Mouse (Mus musculus) CH12.LX (cell line): Measurements from ENCODE around the gene Cacnb4. TPM values are rescaled to one million over a fixed set of nuclear protein-coding genes. Genes with fewer than 3 reads are reported as not detected.

ENCODE experiments used
- DNase-seq: peaks from one replicate; pipeline ENCODE4 v3.0.0-alpha.2; 2013; ENCODE audit errors: extremely low read depth
- H3K27ac ChIP-seq: 2 replicates; pipeline ENCODE4 v1.5.1; 2012; ENCODE audit warnings: low read depth, mild to moderate bottlenecking, control low read depth, moderate library complexity; ENCODE audit not compliant: insufficient read depth
- H3K27me3 ChIP-seq: replicated peaks from 2 replicates; pipeline ENCODE3; 2012; ENCODE audit warnings: inconsistent platforms
- H3K36me3 ChIP-seq, 2 experiments: replicated peaks in 1 of 2; 2 replicates each; pipeline versions ENCODE3 to v1.6.1; 2012; ENCODE audit warnings: inconsistent platforms in 1 of 2, low read length in 1 of 2, mild to moderate bottlenecking in 1 of 2, mixed read lengths in 1 of 2, moderate library complexity in 1 of 2; ENCODE audit not compliant: control insufficient read depth in 1 of 2, insufficient read depth in 1 of 2
- H3K4me1 ChIP-seq, 2 experiments: 2 replicates each; pipeline ENCODE4 v1.6.1; 2012; ENCODE audit warnings: inconsistent platforms in 1 of 2, moderate library complexity in 1 of 2; ENCODE audit not compliant: insufficient read depth in 2 of 2, control insufficient read depth in 1 of 2
- H3K4me2 ChIP-seq: 2 replicates; pipeline ENCODE4 v1.6.1; 2012; ENCODE audit warnings: low read depth, mild to moderate bottlenecking, control low read depth; ENCODE audit not compliant: poor library complexity, insufficient read depth, severe bottlenecking
- H3K4me3 ChIP-seq, 3 experiments: fragments of 150-350 bp in 1 of 3; sonication (generic) in 1 of 3; replicated peaks in 1 of 3; 2 replicates each; pipeline versions ENCODE3 to v1.5.1; 2011 to 2012; ENCODE audit warnings: low read depth in 2 of 3, low read length in 2 of 3, mild to moderate bottlenecking in 2 of 3, moderate library complexity in 2 of 3, control low read depth in 1 of 3, improper control_type of control experiment in 1 of 3, inconsistent platforms in 1 of 3, mixed read lengths in 1 of 3; ENCODE audit not compliant: poor library complexity in 1 of 3
- H3K79me2 ChIP-seq: replicated peaks from 2 replicates; pipeline ENCODE4 v1.6.1; 2012; ENCODE audit warnings: mild to moderate bottlenecking, moderate library complexity; ENCODE audit not compliant: control insufficient read depth, poor library complexity, insufficient read depth, severe bottlenecking; ENCODE audit errors: extremely low read depth
- H3K9ac ChIP-seq: 2 replicates; pipeline ENCODE4 v1.6.1; 2012; ENCODE audit warnings: low read depth, mild to moderate bottlenecking, control low read depth, moderate library complexity; ENCODE audit not compliant: insufficient read depth
- H3K9me3 ChIP-seq: replicated peaks from 2 replicates; pipeline ENCODE3; 2012; ENCODE audit warnings: low read length, inconsistent platforms, mixed read lengths
- CHD1 ChIP-seq: IDR thresholded peaks from 2 replicates; pipeline ENCODE4 v1.6.1; 2012; ENCODE audit warnings: low read depth, low read length, improper control_type of control experiment, inconsistent platforms
- E2F4 ChIP-seq: IDR thresholded peaks from 2 replicates; pipeline ENCODE4 v1.6.1; 2011; ENCODE audit warnings: low read depth, low read length, improper control_type of control experiment; ENCODE audit not compliant: insufficient replicate concordance
- ELF1 ChIP-seq: IDR thresholded peaks from 2 replicates; pipeline ENCODE4 v1.6.1; 2014; ENCODE audit warnings: low read depth, mild to moderate bottlenecking, inconsistent platforms, low read length, improper control_type of control experiment
- EP300 ChIP-seq: IDR thresholded peaks from 2 replicates; pipeline ENCODE4 v1.6.1; 2011; ENCODE audit warnings: low read length, improper control_type of control experiment
- ETS1 ChIP-seq: conservative IDR thresholded peaks from 2 replicates; pipeline ENCODE4 v1.6.1; 2012; ENCODE audit warnings: low read depth, mild to moderate bottlenecking, inconsistent platforms, low read length, improper control_type of control experiment, moderate library complexity
- GABPA ChIP-seq: IDR thresholded peaks from 2 replicates; pipeline ENCODE4 v1.6.1; 2012; ENCODE audit warnings: low read depth, low read length, improper control_type of control experiment, inconsistent platforms; ENCODE audit not compliant: insufficient replicate concordance
- IRF4 ChIP-seq: IDR thresholded peaks from 2 replicates; pipeline ENCODE4 v1.6.1; 2014; ENCODE audit warnings: low read depth, mild to moderate bottlenecking, inconsistent platforms, low read length, improper control_type of control experiment
- JUN ChIP-seq: IDR thresholded peaks from 2 replicates; pipeline ENCODE4 v1.6.1; 2011; ENCODE audit warnings: low read depth, mild to moderate bottlenecking, low read length, improper control_type of control experiment, moderate library complexity; ENCODE audit not compliant: insufficient read depth
- JUND ChIP-seq: conservative IDR thresholded peaks from 2 replicates; pipeline ENCODE4 v1.6.1; 2011; ENCODE audit warnings: low read depth, low read length, improper control_type of control experiment
- MAFK ChIP-seq: IDR thresholded peaks from 2 replicates; pipeline ENCODE4 v1.6.1; 2011; ENCODE audit warnings: low read length, improper control_type of control experiment; ENCODE audit not compliant: insufficient replicate concordance
- MAX ChIP-seq: IDR thresholded peaks from 2 replicates; pipeline ENCODE4 v1.6.1; 2011; ENCODE audit warnings: low read length, improper control_type of control experiment
- MYC ChIP-seq: IDR thresholded peaks from 2 replicates; pipeline ENCODE4 v1.6.1; 2011; ENCODE audit warnings: low read depth, mild to moderate bottlenecking, improper control_type of control experiment, low read length
- NELFE ChIP-seq: IDR thresholded peaks from 2 replicates; pipeline ENCODE4 v1.6.1; 2011; ENCODE audit warnings: low read depth, low read length, improper control_type of control experiment
- NRF1 ChIP-seq: IDR thresholded peaks from 2 replicates; pipeline ENCODE4 v1.6.1; 2014; ENCODE audit warnings: low read depth, mild to moderate bottlenecking, inconsistent platforms, low read length, improper control_type of control experiment, moderate library complexity
- POLR2A ChIP-seq: IDR thresholded peaks from 2 replicates; pipeline ENCODE4 v1.6.1; 2011; ENCODE audit warnings: low read depth, mild to moderate bottlenecking, improper control_type of control experiment, low read length
- POLR2AphosphoS2 ChIP-seq: IDR thresholded peaks from 2 replicates; pipeline ENCODE4 v1.6.1; 2011; ENCODE audit warnings: low read depth, low read length, improper control_type of control experiment
- RCOR1 ChIP-seq: conservative IDR thresholded peaks from 2 replicates; pipeline ENCODE4 v1.6.1; 2012; ENCODE audit warnings: low read depth, mild to moderate bottlenecking, inconsistent platforms, low read length, improper control_type of control experiment
- TBP ChIP-seq: conservative IDR thresholded peaks from 2 replicates; pipeline ENCODE4 v1.6.1; 2011; ENCODE audit warnings: low read depth, low read length, improper control_type of control experiment
- UBTF ChIP-seq: IDR thresholded peaks from 2 replicates; pipeline ENCODE4 v1.6.1; 2012; ENCODE audit warnings: low read depth, mild to moderate bottlenecking, inconsistent platforms, low read length, improper control_type of control experiment, moderate library complexity
- ZKSCAN1 ChIP-seq: IDR thresholded peaks from 2 replicates; pipeline ENCODE4 v1.6.1; 2012; ENCODE audit warnings: low read depth, inconsistent platforms, low read length, improper control_type of control experiment, borderline replicate concordance
- ZMIZ1 ChIP-seq: IDR thresholded peaks from 2 replicates; pipeline ENCODE4 v1.6.1; 2012; ENCODE audit warnings: low read depth, mild to moderate bottlenecking, inconsistent platforms, low read length, improper control_type of control experiment
- dilution Hi-C: fragments of 300-500 bp; cut with MboI; formaldehyde crosslinking; loops from 2 replicates; pipeline ENCODE4 v1.14.3; 2020; ENCODE audit warnings: low sequenced_read_pairs; ENCODE audit not compliant: extremely low pct_unique_long_range_greater_than_20kb, extremely low pct_ligation_motif_present
- in situ Hi-C: fragments of 300-500 bp; cut with MboI; formaldehyde crosslinking; loops from 3 replicates; pipeline ENCODE4 v1.14.3; 2019; ENCODE audit warnings: low sequenced_read_pairs, low pct_ligation_motif_present, low pct_unique_long_range_greater_than_20kb, mixed read lengths
- polyA plus RNA-seq: library from polyadenylated mRNA; unstranded; fragments of >175 nt; gene quantifications from 2 replicates; pipeline ENCODE4 v1.2.1, GENCODE M21; 2012; ENCODE audit warnings: low read depth; ENCODE audit not compliant: insufficient read length
- total RNA-seq, 2 experiments: library from RNA; depleted of rRNA; stranded (reverse); fragments of 300-350 nt in 1 of 2; fragments of >200 nt in 1 of 2; gene quantifications; 2 replicates each; pipeline ENCODE4 v1.2.3; 2012 to 2014

The Cacnb4 gene
- total and polyA plus RNA-seq, 3 experiments, result 0.77 to 3.4 (median 1.5) TPM

DNA sequence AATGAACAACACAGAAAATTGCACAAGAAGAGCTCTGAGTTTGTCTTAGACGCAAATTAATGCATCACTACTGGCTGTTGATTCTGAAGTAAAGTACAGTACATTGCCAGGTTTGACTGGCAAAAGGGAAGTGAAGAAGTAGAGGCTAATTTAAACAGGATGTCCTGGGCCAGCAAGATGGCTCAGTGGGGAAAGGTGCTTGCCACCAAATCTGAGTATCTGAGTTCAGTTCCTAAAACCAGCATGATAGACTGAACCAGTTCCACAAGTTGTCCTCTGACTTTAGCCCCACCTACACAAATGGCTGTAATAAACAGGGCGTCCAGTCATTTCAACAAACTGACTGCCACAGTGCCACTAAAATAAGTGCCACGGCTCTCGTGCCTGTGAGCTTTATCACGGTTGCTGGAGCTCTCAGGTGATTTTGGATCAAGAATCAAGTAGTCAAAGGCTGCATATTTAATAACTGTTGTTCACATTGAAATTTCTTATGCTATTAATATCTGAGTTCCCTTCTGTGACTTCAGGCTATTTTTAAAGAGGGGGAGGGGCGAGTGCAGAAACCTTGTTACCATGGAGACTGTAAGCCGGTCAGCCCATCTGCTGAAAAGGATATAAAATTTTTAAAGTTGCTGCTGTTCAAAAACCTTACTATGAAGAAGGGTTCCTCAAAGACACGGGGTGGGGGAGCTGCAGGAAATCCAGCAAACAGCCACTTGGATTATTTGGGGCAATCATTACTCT lies 29.2 kb downstream of the Cacnb4 start:
- Histone ChIP-seq H3K9me3 (no peaks in the 10 kb centered on the region), H3K4me1 (peaks cover 10 to 68% of the 10 kb centered on the region in 2 experiments), H3K9ac (no peak overlapping the region), H3K27ac (no peak overlapping the region), H3K79me2 (no peaks in the 10 kb centered on the region), H3K4me2 (peak overlapping the region; percentile 22; the same call in 1 of the 2 replicates), H3K27me3 (no peaks in the 10 kb centered on the region), H3K4me3 (no peak overlapping the region), H3K36me3 (no peaks in the 10 kb centered on the region)
- in situ Hi-C loops (loop anchor here (25.0 kb wide), 1 partner anchor 440 kb away; no protein-coding TSS in a partner anchor), dilution Hi-C loops (no loop called here)
- peak; percentile 67 for DNase-seq
- 0 out of 2 replicates have a peak, but pooled peaks have one; percentile 11 for TF ChIP-seq MAFK
- TF ChIP-seq NRF1, result no peak
- 0 out of 2 replicates have a peak, but pooled peaks have one; percentile 45 for TF ChIP-seq TBP
- peak; percentile 49; the same call in 1 of the 2 replicates for TF ChIP-seq IRF4
- peak; percentile 72 for TF ChIP-seq EP300

- Histone ChIP-seq H3K4me1 (peaks cover 19 to 80% of the 10 kb centered on the region in 2 experiments), H3K4me3 (no peak overlapping the region), H3K27ac (no peak overlapping the region), H3K4me2 (no peak overlapping the region), H3K9ac (no peak overlapping the region), H3K9me3 (no peaks in the 10 kb centered on the region), H3K27me3 (no peaks in the 10 kb centered on the region), H3K79me2 (no peaks in the 10 kb centered on the region), H3K36me3 (no peaks in the 10 kb centered on the region)
- dilution Hi-C loops, result no loop called here
- in situ Hi-C loops, result loop anchor here (25.0 kb wide), 1 partner anchor 444 kb away; no protein-coding TSS in a partner anchor
- no peak for DNase-seq
- TF ChIP-seq JUN (no peak), ETS1 (no peak), ELF1 (no peak), CHD1 (no peak), EP300 (no peak), E2F4 (no peak), ZMIZ1 (no peak), UBTF (no peak), GABPA (no peak), ZKSCAN1 (no peak), MYC (no peak), NELFE (no peak), MAX (no peak), POLR2A (no peak), RCOR1 (no peak), TBP (no peak), JUND (no peak), POLR2AphosphoS2 (no peak), IRF4 (no peak)
Measured at GRCm38 (mm10) chr2:52643657-52644056, 33.0 kb downstream of the Cacnb4 start.
